Mouse (Mus musculus) intestine, postnatal 0 days (tissue): ENCODE data around the gene Acsm2. TPM values are rescaled to one million over a fixed set of nuclear protein-coding genes. Genes with fewer than 3 reads are reported as not detected.
"Not testable (repeated sequence)": the region's sequence is repeated elsewhere in the genome, so short reads cannot be mapped to it uniquely, and the experiment has no call there.

ENCODE experiments used
- ATAC-seq: fragments of 200-750 bp; cut with Nextera tagmentation; 2 replicates; pipeline ENCODE4 v1.8.0; 2017; ENCODE audit warnings: mild to moderate bottlenecking, moderate TSS enrichment, moderate library complexity
- H3K27ac ChIP-seq: fragments of 300-500 bp; sonication (generic); 2 replicates; pipeline ENCODE4 v1.5.1; 2014; ENCODE audit warnings: mild to moderate bottlenecking, low read depth, low read length, moderate library complexity
- H3K27me3 ChIP-seq: fragments of 300-500 bp; sonication (generic); replicated peaks from 2 replicates; pipeline ENCODE4 v1.6.1; 2014; ENCODE audit warnings: low read length, mixed read lengths; ENCODE audit not compliant: control insufficient read depth, insufficient read depth
- H3K36me3 ChIP-seq: fragments of 300-500 bp; sonication (generic); 2 replicates; pipeline ENCODE4 v1.6.1; 2014; ENCODE audit warnings: mild to moderate bottlenecking, moderate library complexity; ENCODE audit not compliant: control insufficient read depth, insufficient read depth
- H3K4me1 ChIP-seq: fragments of 300-500 bp; sonication (generic); replicated peaks from 2 replicates; pipeline ENCODE4 v1.6.1; 2014; ENCODE audit warnings: antibody characterized with exemption, low read length, mixed read lengths; ENCODE audit not compliant: control insufficient read depth, insufficient read depth
- H3K4me2 ChIP-seq: fragments of 300-500 bp; sonication (generic); replicated peaks from 2 replicates; pipeline ENCODE4 v1.6.1; 2014; ENCODE audit warnings: low read depth, mild to moderate bottlenecking, moderate library complexity
- H3K4me3 ChIP-seq: fragments of 300-500 bp; sonication (generic); 2 replicates; pipeline ENCODE4 v1.5.1; 2014; ENCODE audit warnings: low read depth, low read length
- H3K9ac ChIP-seq: fragments of 300-500 bp; sonication (generic); 2 replicates; pipeline ENCODE4 v1.6.1; 2014; ENCODE audit warnings: mild to moderate bottlenecking, low read depth, low read length
- H3K9me3 ChIP-seq: fragments of 300-500 bp; sonication (generic); 2 replicates; pipeline ENCODE4 v1.6.1; 2016; ENCODE audit warnings: mixed run types; ENCODE audit not compliant: control insufficient read depth
- CTCF ChIP-seq: sonication (generic); IDR thresholded peaks from 2 replicates; pipeline ENCODE4 v1.5.1; 2016; ENCODE audit warnings: low read depth, mild to moderate bottlenecking, control low read depth, antibody characterized with exemption, moderate library complexity
- WGBS: fragments of 180-500 bp; shearing (Covaris S2); extraction: QIAGEN DNeasy Blood & Tissue Kit; methylation state at CpG from one replicate; pipeline ENCODE4 v1.1.7; 2014; 5-methylcytosine and 5-hydroxymethylcytosine counted together
- polyA plus RNA-seq: library from polyadenylated mRNA; unstranded; fragments of >200 nt; fragmentation: Nextera tagmentation; extraction: Ambion mirVana; gene quantifications from 2 replicates; pipeline ENCODE4 v1.2.1, GENCODE M21; 2015

The Acsm2 gene
- polyA plus RNA-seq, 1 experiment from 2014 or later = not detected

DNA sequence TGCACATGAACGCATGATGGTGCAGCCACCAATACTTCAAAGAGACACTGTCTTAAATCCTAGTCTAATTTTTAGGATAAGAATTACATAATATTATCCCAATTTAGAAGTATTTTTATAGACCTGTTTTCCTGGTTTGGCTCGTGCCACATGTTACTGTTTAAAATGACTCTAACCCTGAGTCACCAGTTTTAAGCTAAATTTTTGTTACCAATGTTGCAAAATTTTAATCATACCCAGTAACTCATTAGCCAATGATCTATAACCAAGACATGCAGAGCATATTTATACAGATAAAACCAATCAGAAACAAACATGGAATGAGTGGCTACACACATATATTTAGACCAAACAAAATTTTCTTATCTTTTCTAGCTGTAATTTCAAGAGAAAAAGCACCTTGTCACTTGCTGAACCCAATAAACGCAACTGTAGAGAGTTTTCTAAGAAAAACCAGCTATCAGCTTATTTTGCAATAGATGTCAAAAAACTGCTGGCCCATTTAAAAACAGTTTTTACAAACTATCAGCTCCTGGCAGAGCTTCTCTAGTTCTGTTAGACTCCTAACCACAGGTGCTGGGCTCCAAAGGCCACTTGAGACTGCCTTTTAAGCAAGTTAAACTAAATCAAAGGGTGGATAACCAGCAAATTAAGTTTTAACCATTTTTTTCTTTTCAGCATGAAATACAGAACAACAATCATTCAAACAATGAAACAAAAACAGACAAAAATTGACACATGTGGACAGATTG, 3.5 kb upstream of the Acsm2 start:
- Histone ChIP-seq H3K4me1 (no peaks in the 10 kb centered on the region), H3K4me2 (no peak overlapping the region), H3K36me3 (no peaks in the 10 kb centered on the region), H3K9me3 (no peaks in the 10 kb centered on the region), H3K27me3 (no peaks in the 10 kb centered on the region), H3K9ac (no peak overlapping the region), H3K4me3 (no peak overlapping the region), H3K27ac (no peak overlapping the region)
- no peak for TF ChIP-seq CTCF
- 73% methylated on average over 3 of the region's 3 CpGs for WGBS
- ATAC-seq = no peak

DNA sequence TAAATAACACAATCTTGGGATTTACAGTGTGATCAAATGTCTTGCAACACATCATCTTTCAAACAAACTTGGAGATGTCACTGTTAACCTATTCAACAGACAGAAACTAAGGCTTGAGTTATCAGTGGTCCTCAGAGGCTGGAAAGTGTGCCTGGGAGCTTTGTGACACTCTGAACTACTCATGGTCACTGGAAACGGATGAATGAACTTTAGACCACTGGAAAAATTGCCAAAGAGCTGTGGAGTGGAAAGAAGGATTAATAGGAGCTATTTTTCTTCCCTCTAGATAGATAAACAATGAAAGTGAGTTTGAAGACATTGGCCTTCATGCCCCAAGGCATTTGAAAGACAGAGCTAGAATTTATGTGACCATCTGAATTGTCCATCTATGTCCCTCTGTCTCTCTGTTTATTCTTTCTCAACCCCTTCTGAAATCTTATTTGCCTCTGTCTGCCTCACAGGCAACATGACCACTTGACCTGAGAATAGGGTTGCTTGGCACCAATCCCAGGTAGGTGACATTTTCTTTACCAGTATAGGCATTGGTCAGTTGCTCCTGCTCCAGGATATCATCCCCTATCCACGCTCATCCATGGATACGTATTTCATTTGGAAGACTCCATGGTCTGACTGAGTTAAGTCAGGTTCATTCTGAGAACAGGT, 5.8 kb downstream of the Acsm2 start:
- H3K27me3 ChIP-seq = no peaks in the 10 kb centered on the region
- H3K9ac ChIP-seq = no peak overlapping the region
- ATAC-seq = no peak
- H3K27ac ChIP-seq = no peak overlapping the region
- no peaks in the 10 kb centered on the region for H3K4me1 ChIP-seq
- no peaks in the 10 kb centered on the region for H3K36me3 ChIP-seq
- H3K9me3 ChIP-seq = no peaks in the 10 kb centered on the region
- 73% methylated on average over 3 of the region's 3 CpGs for WGBS
- no peak for TF ChIP-seq CTCF
- H3K4me3 ChIP-seq = no peak overlapping the region
- no peak overlapping the region for H3K4me2 ChIP-seq

DNA sequence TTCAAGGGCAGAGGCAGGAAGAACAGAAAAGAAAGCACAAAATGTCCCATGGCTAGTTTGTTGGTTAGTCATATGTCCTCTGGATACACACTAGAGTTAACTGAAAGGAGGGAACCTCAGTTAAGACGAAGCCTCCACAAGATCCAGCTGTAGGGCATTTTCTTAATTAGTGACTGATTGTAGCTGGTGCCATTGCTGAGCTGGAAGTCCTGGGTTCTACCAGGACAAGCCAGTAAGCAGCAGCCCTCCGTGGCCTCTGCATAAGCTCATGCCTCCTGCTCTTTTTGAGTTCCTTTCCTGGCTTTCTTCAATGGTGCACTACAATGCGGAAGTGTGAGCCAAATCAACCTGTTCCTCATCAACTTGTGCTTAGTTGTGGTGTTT, 6.3 kb downstream of the Acsm2 start:
- WGBS = 83% methylated on average over 3 of the region's 3 CpGs
- no peak for TF ChIP-seq CTCF
- Histone ChIP-seq H3K36me3 (no peaks in the 10 kb centered on the region), H3K9ac (no peak overlapping the region), H3K9me3 (no peaks in the 10 kb centered on the region), H3K4me3 (no peak overlapping the region), H3K4me1 (no peaks in the 10 kb centered on the region), H3K27me3 (no peaks in the 10 kb centered on the region), H3K27ac (no peak overlapping the region), H3K4me2 (no peak overlapping the region)
- no peak for ATAC-seq

DNA sequence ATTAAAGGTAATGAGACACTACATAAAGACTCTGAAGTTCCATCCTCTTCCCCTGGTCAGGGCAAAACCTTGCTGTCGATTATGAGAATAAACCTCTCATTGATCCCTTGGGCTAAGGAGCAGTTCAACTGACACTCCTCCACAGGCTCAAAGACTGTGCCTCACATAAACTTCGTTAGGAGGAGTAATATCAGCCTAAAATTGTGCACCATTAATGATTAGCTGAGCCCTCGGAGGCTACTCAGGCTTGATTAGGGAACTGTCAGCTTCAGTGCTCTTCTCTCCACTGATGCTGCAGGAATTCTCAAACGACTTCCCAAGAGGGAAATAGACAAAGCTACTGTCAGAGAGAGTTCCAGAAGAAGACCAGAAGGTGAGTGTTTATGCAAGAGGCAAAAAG, 7.3 kb downstream of the Acsm2 start:
- TF ChIP-seq CTCF = no peak
- H3K4me2 ChIP-seq = no peak overlapping the region
- no peak overlapping the region for H3K27ac ChIP-seq
- no peaks in the 10 kb centered on the region for H3K9me3 ChIP-seq
- H3K4me1 ChIP-seq = no peaks in the 10 kb centered on the region
- no peak overlapping the region for H3K4me3 ChIP-seq
- no peak overlapping the region for H3K9ac ChIP-seq
- H3K27me3 ChIP-seq = no peaks in the 10 kb centered on the region
- H3K36me3 ChIP-seq = no peaks in the 10 kb centered on the region
- no peak for ATAC-seq
- WGBS = 41% methylated on average over 4 of the region's 4 CpGs

DNA sequence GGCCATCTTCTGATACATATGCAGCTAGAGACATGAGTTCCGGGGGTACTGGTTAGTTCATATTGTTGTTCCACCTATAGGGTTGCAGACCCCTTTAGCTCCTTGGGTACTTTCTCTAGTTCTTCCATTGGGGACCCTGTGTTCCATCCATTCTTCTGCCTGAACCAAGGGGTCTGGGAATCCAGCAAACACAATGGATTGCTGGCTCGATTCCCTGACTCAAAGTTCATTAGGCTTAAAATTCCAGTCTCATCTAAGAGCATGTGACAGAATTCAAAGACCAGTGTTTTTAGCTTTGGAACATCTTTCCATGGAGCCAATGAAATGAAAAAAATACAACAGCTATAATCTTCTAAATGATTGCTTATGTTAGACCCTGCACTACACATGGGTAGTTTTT, 8.3 kb downstream of the Acsm2 start:
- H3K4me2 ChIP-seq, H3K36me3 ChIP-seq, H3K27me3 ChIP-seq, H3K9me3 ChIP-seq, H3K27ac ChIP-seq, H3K4me1 ChIP-seq, H3K4me3 ChIP-seq, H3K9ac ChIP-seq, ATAC-seq: not testable (repeated sequence)
- WGBS = 81% methylated on average over 2 of the region's 2 CpGs

DNA sequence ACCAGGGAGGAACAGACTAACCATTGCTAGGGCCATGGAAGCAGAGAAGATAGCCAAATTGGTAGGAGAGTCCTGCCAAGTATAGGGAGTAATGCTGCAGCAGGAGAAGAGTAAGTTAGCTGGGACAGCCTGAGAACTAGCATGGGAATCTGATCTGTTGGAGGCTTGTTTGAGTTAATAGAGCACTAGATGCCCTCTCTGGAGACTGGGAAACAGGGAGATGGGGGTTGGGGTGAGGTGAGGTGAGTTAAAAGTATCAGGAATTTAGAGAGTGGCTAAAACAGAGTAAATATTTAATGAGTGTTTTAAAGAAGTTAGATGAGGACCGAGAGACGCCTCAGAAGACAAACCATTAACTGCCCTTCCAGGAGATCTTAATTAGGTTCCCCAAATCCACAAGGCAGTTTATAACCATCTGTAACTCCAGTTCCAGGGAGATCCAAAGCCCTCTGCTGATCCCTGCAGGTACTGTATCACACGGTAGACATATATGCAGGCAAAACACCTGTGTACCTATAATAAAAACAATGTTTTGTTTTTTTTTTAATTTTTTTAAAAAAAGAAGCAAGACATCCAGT, 40.5 kb downstream of the Acsm2 start:
- no peaks in the 10 kb centered on the region for H3K9me3 ChIP-seq
- H3K4me1 ChIP-seq = no peaks in the 10 kb centered on the region
- no peaks in the 10 kb centered on the region for H3K27me3 ChIP-seq
- WGBS = 44% methylated on average over 3 of the region's 3 CpGs
- no peak overlapping the region for H3K27ac ChIP-seq
- ATAC-seq = no peak
- no peak overlapping the region for H3K9ac ChIP-seq
- H3K4me2 ChIP-seq = no peak overlapping the region
- H3K4me3 ChIP-seq = no peak overlapping the region
- H3K36me3 ChIP-seq = no peaks in the 10 kb centered on the region
- no peak for TF ChIP-seq CTCF
